Mouse (Mus musculus): ENCODE results near the gene Emsy. TPM values are rescaled to one million over a fixed set of nuclear protein-coding genes. Genes with fewer than 3 reads are reported as not detected.

Gene Emsy
- total and polyA plus RNA-seq, 3 experiments, result 12.3 to 25.2 (median 14.6) TPM

GRCm38 (mm10) chr7:98702283-98703240 lies 46.0 kb upstream of the Emsy start, which contains the start of gene Thap12 (continued):
- TF ChIP-seq SIN3A (IDR thresholded peaks at IDR 0.05; ENCODE audit: low read length) (peak; percentile 82), BHLHE40 (IDR thresholded peaks at IDR 0.05; ENCODE audit: low read depth, low read length) (peak; percentile 40), RAD21 (IDR thresholded peaks at IDR 0.05; ENCODE audit: low read depth, low read length) (no peak), IRF4 (IDR thresholded peaks at IDR 0.05; ENCODE audit: low read depth, low read length) (peak; percentile 34; the same call in 1 of the 2 replicates), MYC (IDR thresholded peaks at IDR 0.05; ENCODE audit: low read depth, low read length) (peak; percentile 70; the same call in 1 of the 2 replicates), MAFK (IDR thresholded peaks at IDR 0.05; ENCODE audit: insufficient replicate concordance, low read length) (no peak), GABPA (IDR thresholded peaks at IDR 0.05; ENCODE audit: insufficient replicate concordance, low read depth, low read length) (peak; percentile 19; the same call in 1 of the 2 replicates), MAX (IDR thresholded peaks at IDR 0.05; ENCODE audit: low read length) (no peak; the same call in none of the 2 replicates), KAT2A (IDR thresholded peaks at IDR 0.05; ENCODE audit: insufficient replicate concordance, low read length) (no peak), ELF1 (IDR thresholded peaks at IDR 0.05; ENCODE audit: low read depth, low read length) (peak; percentile 57; the same call in 1 of the 2 replicates), USF1 (IDR thresholded peaks at IDR 0.05; ENCODE audit: low read depth, low read length) (no peak), TCF12 (IDR thresholded peaks at IDR 0.05; ENCODE audit: low read depth, low read length) (peak; percentile 67)

DNA sequence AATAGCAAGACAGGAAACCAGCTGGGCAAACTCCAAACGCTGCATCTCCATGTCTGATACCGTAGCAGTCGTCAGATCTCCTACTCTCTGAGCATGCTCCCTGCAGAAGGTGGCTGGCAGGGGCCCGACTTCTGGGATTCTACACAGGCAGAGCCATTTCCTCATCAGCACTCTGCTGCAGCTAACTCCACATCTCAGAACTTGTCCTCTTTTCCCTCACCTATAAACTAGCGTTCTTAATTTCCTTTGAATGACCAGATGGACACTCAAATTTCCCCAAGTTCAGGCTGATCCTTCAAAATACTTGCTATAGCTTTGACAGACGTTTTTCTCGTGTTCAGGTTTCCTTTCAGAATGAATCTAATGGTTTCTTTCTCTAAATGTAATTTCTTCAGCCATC lies 45.2 kb upstream of the Emsy start:
- in situ Hi-C loops (cut with MboI; ENCODE audit: low pct_ligation_motif_present, low pct_unique_long_range_greater_than_20kb, low sequenced_read_pairs), result no loop called here
- TF ChIP-seq ELF1 (IDR thresholded peaks at IDR 0.05; ENCODE audit: low read depth, low read length), result 0 out of 2 replicates have a peak, but pooled peaks have one; percentile 5
- no peak for TF ChIP-seq USF1 (IDR thresholded peaks at IDR 0.05; ENCODE audit: low read depth, low read length)
- no peak for TF ChIP-seq BHLHE40 (IDR thresholded peaks at IDR 0.05; ENCODE audit: low read depth, low read length)
- peak; percentile 46 for TF ChIP-seq POLR2A (IDR thresholded peaks at IDR 0.05; ENCODE audit: low read depth, low read length)
- TF ChIP-seq MAFK (IDR thresholded peaks at IDR 0.05; ENCODE audit: insufficient replicate concordance, low read length), result no peak
- TF ChIP-seq HCFC1 (IDR thresholded peaks at IDR 0.05; ENCODE audit: low read depth, low read length), result no peak; the same call in 1 of the 2 replicates
- no peak for TF ChIP-seq JUND (conservative IDR thresholded peaks at IDR 0.05; ENCODE audit: low read depth, low read length)
- TF ChIP-seq USF2 (conservative IDR thresholded peaks at IDR 0.05; ENCODE audit: low read depth, low read length), result no peak
- TF ChIP-seq MAX (IDR thresholded peaks at IDR 0.05; ENCODE audit: low read length), result no peak; the same call in 1 of the 2 replicates
- TF ChIP-seq CHD2 (IDR thresholded peaks at IDR 0.05; ENCODE audit: low read length), result no peak
- TF ChIP-seq MAZ (IDR thresholded peaks at IDR 0.05; ENCODE audit: low read depth, low read length), result no peak
- no peak for TF ChIP-seq JUN (IDR thresholded peaks at IDR 0.05; ENCODE audit: insufficient read depth, low read depth, low read length)
- TF ChIP-seq RAD21 (IDR thresholded peaks at IDR 0.05; ENCODE audit: low read depth, low read length), result no peak
- no peak for TF ChIP-seq CTCF (conservative IDR thresholded peaks at IDR 0.05 in 1 of 2, IDR thresholded peaks at IDR 0.05 in 1 of 2; ENCODE audit: low read depth in 2 of 2, low read length in 2 of 2)
- no peak for TF ChIP-seq KAT2A (IDR thresholded peaks at IDR 0.05; ENCODE audit: insufficient replicate concordance, low read length)
- no peak for TF ChIP-seq CHD1 (IDR thresholded peaks at IDR 0.05; ENCODE audit: low read depth, low read length)
- TF ChIP-seq NRF1 (IDR thresholded peaks at IDR 0.05; ENCODE audit: low read depth, low read length), result peak; percentile 80
- no peak for TF ChIP-seq MEF2A (IDR thresholded peaks at IDR 0.05; ENCODE audit: borderline replicate concordance, low read depth, low read length)
- 0 out of 2 replicates have a peak, but pooled peaks have one; percentile 13 for TF ChIP-seq TBP (conservative IDR thresholded peaks at IDR 0.05; ENCODE audit: low read depth, low read length)
- TF ChIP-seq RCOR1 (conservative IDR thresholded peaks at IDR 0.05; ENCODE audit: low read depth, low read length), result no peak
- TF ChIP-seq MXI1 (IDR thresholded peaks at IDR 0.05; ENCODE audit: low read depth, low read length), result 0 out of 2 replicates have a peak, but pooled peaks have one; percentile 0
- 0 out of 2 replicates have a peak, but pooled peaks have one; percentile 24 for TF ChIP-seq NELFE (IDR thresholded peaks at IDR 0.05; ENCODE audit: low read depth, low read length)
- no peak for TF ChIP-seq ETS1 (conservative IDR thresholded peaks at IDR 0.05; ENCODE audit: low read depth, low read length)
- TF ChIP-seq ZNF384 (IDR thresholded peaks at IDR 0.05; ENCODE audit: low read depth, low read length), result no peak
- TF ChIP-seq SIN3A (IDR thresholded peaks at IDR 0.05; ENCODE audit: low read length), result no peak
- no peak for TF ChIP-seq UBTF (IDR thresholded peaks at IDR 0.05; ENCODE audit: low read depth, low read length)
- no peak for TF ChIP-seq E2F4 (IDR thresholded peaks at IDR 0.05; ENCODE audit: insufficient replicate concordance, low read depth, low read length)
- TF ChIP-seq EP300 (IDR thresholded peaks at IDR 0.05; ENCODE audit: low read length), result no peak
- TF ChIP-seq SMC3 (IDR thresholded peaks at IDR 0.05; ENCODE audit: low read depth, low read length), result no peak

More for the DNA sequence above, 45.2 kb upstream of the Emsy start:
- Histone ChIP-seq H3K9ac (ENCODE audit: insufficient read depth, low read depth) (peak overlapping the region; percentile 54), H3K27me3 (replicated peaks) (no peaks in the 10 kb centered on the region), H3K36me3 (replicated peaks in 1 of 2; ENCODE audit: control insufficient read depth in 1 of 2, insufficient read depth in 1 of 2, low read length in 1 of 2) (peaks cover 0 to 3% of the 10 kb centered on the region in 2 experiments), H3K4me3 (replicated peaks in 1 of 3; ENCODE audit: low read depth in 2 of 3, low read length in 2 of 3, poor library complexity in 1 of 3) (peak overlapping the region; percentile 62 to 97 (median 64)), H3K27ac (ENCODE audit: insufficient read depth, low read depth) (peak overlapping the region; percentile 77; the same call in 1 of the 2 replicates), H3K9me3 (replicated peaks; ENCODE audit: low read length) (no peaks in the 10 kb centered on the region), H3K4me2 (ENCODE audit: insufficient read depth, low read depth, poor library complexity, severe bottlenecking) (peak overlapping the region; percentile 92), H3K79me2 (replicated peaks; ENCODE audit: control insufficient read depth, extremely low read depth, insufficient read depth, poor library complexity, severe bottlenecking) (peaks cover 33% of the 10 kb centered on the region), H3K4me1 (ENCODE audit: control insufficient read depth in 1 of 2, insufficient read depth in 2 of 2) (peaks cover 2 to 25% of the 10 kb centered on the region in 2 experiments; a peak in 1 of 4 replicates)
- peak; percentile 48 for DNase-seq (ENCODE audit: extremely low read depth)
- dilution Hi-C loops (cut with MboI; ENCODE audit: extremely low pct_ligation_motif_present, extremely low pct_unique_long_range_greater_than_20kb, low sequenced_read_pairs), result no loop called here

Data from CH12.LX (cell line).